Mouse (Mus musculus) liver, embryonic 14.5 days (tissue): ENCODE data around the gene Gpcpd1.

Experiments
- CTCF ChIP-seq: IDR thresholded peaks from 2 replicates; pipeline ENCODE4 v1.5.1; 2016; ENCODE audit warnings: antibody characterized with exemption, low read depth, control low read depth
- EP300 ChIP-seq: IDR thresholded peaks from 2 replicates; pipeline ENCODE4 v1.6.1; 2016; ENCODE audit warnings: antibody characterized with exemption, low read depth

GRCm38 (mm10) chr2:132577431-132577981, 10.0 kb downstream of the Gpcpd1 start:
- TF ChIP-seq CTCF (no peak), EP300 (no peak)
